Mouse (Mus musculus) lung, adult 2 months (tissue): ENCODE measurements around the gene Thbs1.

Source experiments
- CTCF ChIP-seq: fragments of 200-500 bp; IDR thresholded peaks from 2 replicates; pipeline ENCODE4 v1.5.1; 2011; ENCODE audit warnings: mild to moderate bottlenecking, low read length, control low read depth; ENCODE audit not compliant: insufficient read depth
- POLR2A ChIP-seq: fragments of 200-500 bp; IDR thresholded peaks from 2 replicates; pipeline ENCODE4 v1.6.1; 2011; ENCODE audit warnings: low read depth, mild to moderate bottlenecking, control low read depth, low read length, borderline replicate concordance; ENCODE audit errors: extremely low read depth

- TF ChIP-seq CTCF, result no peak
- no peak for TF ChIP-seq POLR2A
Observed at GRCm38 (mm10) chr2:118168225-118168624, 56.5 kb downstream of the Thbs1 start.
